Mouse (Mus musculus) neutrophil, adult 5-6 weeks (primary cell): ENCODE measurements around the gene Gm20388. TPM values are rescaled to one million over a fixed set of nuclear protein-coding genes. Genes with fewer than 3 reads are reported as not detected.

Experiments
- ATAC-seq: fragments of 151-379, 151-347 bp; 2 replicates; pipeline ENCODE4 v1.8.0; 2017; ENCODE audit warnings: mild to moderate bottlenecking, moderate TSS enrichment; ENCODE audit not compliant: insufficient number of reproducible peaks, poor library complexity, low FRiP score, severe bottlenecking; ENCODE audit errors: extremely low read depth
- total RNA-seq: library from RNA; stranded (forward); fragments of 200-1000 nt; gene quantifications from 2 replicates; pipeline ENCODE4 v1.2.3, GENCODE M21; 2017

Gm20388 gene
- total RNA-seq, 1 experiment from 2014 or later, result 10.8 TPM

- ATAC-seq, result no peak
Observed at GRCm38 (mm10) chr8:120589921-120590320, 679.3 kb downstream of the Gm20388 start.

GRCm38 (mm10) chr8:120591587-120592292 is 681.1 kb downstream of the Gm20388 start:
- no peak for ATAC-seq

GRCm38 (mm10) chr8:120594571-120594970 is 683.9 kb downstream of the Gm20388 start:
- no peak; the same call in 1 of the 2 replicates for ATAC-seq

- ATAC-seq, result peak; percentile 49
Observed at GRCm38 (mm10) chr8:120595963-120596362, 685.3 kb downstream of the Gm20388 start.

GRCm38 (mm10) chr8:120598579-120598978 is 687.9 kb downstream of the Gm20388 start:
- no peak for ATAC-seq

- ATAC-seq, result peak; percentile 73
Observed at GRCm38 (mm10) chr8:120599504-120599903, 688.9 kb downstream of the Gm20388 start.

GRCm38 (mm10) chr8:120602672-120603071 is 692.0 kb downstream of the Gm20388 start:
- no peak for ATAC-seq

- no peak for ATAC-seq
Observed at GRCm38 (mm10) chr8:120607460-120607859, 696.8 kb downstream of the Gm20388 start.

GRCm38 (mm10) chr8:120607885-120608284 is 697.2 kb downstream of the Gm20388 start:
- ATAC-seq, result peak; percentile 67

GRCm38 (mm10) chr8:120610824-120611223 is 700.2 kb downstream of the Gm20388 start:
- no peak for ATAC-seq

- ATAC-seq, result no peak
Observed at GRCm38 (mm10) chr8:120614491-120614890, 703.9 kb downstream of the Gm20388 start.

- ATAC-seq, result no peak
Observed at GRCm38 (mm10) chr8:120616663-120617626, 706.3 kb downstream of the Gm20388 start.

- ATAC-seq, result peak; percentile 60
Observed at GRCm38 (mm10) chr8:120618110-120618509, 707.5 kb downstream of the Gm20388 start.

GRCm38 (mm10) chr8:120619235-120620180 is 708.9 kb downstream of the Gm20388 start:
- ATAC-seq, result no peak

GRCm38 (mm10) chr8:120620441-120620840 is 709.8 kb downstream of the Gm20388 start:
- no peak for ATAC-seq

- no peak for ATAC-seq
Observed at GRCm38 (mm10) chr8:120622161-120622560, 711.5 kb downstream of the Gm20388 start.

GRCm38 (mm10) chr8:120623608-120624007 is 713.0 kb downstream of the Gm20388 start:
- ATAC-seq, result no peak

- no peak for ATAC-seq
Observed at GRCm38 (mm10) chr8:120626461-120626860, 715.8 kb downstream of the Gm20388 start.

- ATAC-seq, result no peak
Observed at GRCm38 (mm10) chr8:120627298-120627697, 716.7 kb downstream of the Gm20388 start.
